Mouse (Mus musculus): ENCODE measurements around the gene Dph2. TPM values are rescaled to one million over a fixed set of nuclear protein-coding genes. Genes with fewer than 3 reads are reported as not detected.

Dph2 gene
- polyA plus RNA-seq, 1 experiment from 2014 or later: 21.2 TPM

DNA sequence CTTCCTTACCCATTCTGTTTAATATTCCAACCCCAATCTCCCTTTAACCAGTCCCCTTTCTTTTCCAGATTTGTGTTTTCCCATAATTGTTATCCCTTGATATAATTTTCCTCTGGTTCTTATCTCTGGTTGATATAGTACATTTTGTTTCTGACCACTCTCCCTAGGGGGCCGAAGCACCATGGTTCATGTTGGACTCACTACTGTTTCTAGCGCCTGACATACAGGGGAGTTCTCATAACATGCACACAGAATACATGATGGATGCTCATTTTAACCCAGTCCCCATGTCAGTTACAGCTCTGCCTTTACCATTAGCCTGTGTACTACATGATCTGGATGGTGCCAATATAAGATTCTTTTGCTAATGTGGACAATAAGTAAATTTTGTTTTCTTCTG lies 3.9 kb downstream of the Dph2 start:
- WGBS: 72% methylated on average over 2 of the region's 2 CpGs
- Histone ChIP-seq H3K9ac (ENCODE audit: low read length) (no peak overlapping the region), H3K4me3 (ENCODE audit: low read depth, low read length) (no peak overlapping the region; the same call in 1 of the 2 replicates), H3K27me3 (ENCODE audit: control insufficient read depth, insufficient read depth, low read length) (no peaks in the 10 kb centered on the region), H3K4me2 (ENCODE audit: low read depth, severe bottlenecking) (peak overlapping the region; percentile 95; the same call in 1 of the 2 replicates), H3K9me3 (ENCODE audit: control insufficient read depth, low read length) (no peaks in the 10 kb centered on the region), H3K36me3 (ENCODE audit: control insufficient read depth, insufficient read depth, low read length) (peaks cover 15% of the 10 kb centered on the region), H3K27ac (replicated peaks; ENCODE audit: low read depth, low read length) (no peak overlapping the region), H3K4me1 (ENCODE audit: control insufficient read depth, insufficient read depth, low read length) (peaks cover 12% of the 10 kb centered on the region; the same call in 1 of the 2 replicates)
- no peak for DNase-seq (ENCODE audit: low spot score)
- ATAC-seq (ENCODE audit: insufficient number of reproducible peaks, low FRiP score, low TSS enrichment, low read depth): no peak

DNA sequence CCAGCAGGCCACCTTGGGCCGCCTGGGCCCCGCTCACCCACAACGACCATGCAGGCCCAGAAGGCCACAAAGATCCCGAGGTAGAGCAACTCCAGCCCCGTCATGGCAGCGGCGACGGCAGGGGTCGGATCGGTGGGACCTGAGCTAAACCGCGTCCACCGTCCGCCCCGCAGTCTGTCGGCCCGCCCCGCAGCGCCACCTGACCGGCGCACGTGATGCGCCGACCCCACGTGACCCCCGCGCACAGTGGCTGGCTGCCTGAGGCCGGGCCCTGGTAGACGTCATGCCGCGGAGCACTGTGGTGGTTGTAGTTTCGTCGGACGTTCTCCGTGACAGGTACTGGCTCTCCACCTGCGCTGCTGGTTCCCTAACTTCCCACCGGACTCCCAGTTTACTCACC lies 4.7 kb downstream of the Dph2 start, which contains the start of gene Atp6v0b:
Gene Atp6v0b (minus strand): TSS at position 201 of the 400 bp plus-strand sequence.
- under 1% methylated on average over 36 of the region's 37 CpGs for whole genome bisulfite sequencing
- no peaks in the 10 kb centered on the region for H3K27me3 ChIP-seq (ENCODE audit: control insufficient read depth, insufficient read depth, low read length)

GRCm38 (mm10) chr4:117886644-117887043 lies 5.2 kb downstream of the Dph2 start:
- Histone ChIP-seq H3K36me3 (ENCODE audit: control insufficient read depth, insufficient read depth, low read length) (peaks cover 15% of the 10 kb centered on the region), H3K27me3 (ENCODE audit: control insufficient read depth, insufficient read depth, low read length) (no peaks in the 10 kb centered on the region), H3K9ac (ENCODE audit: low read length) (peak overlapping the region; percentile 65), H3K4me1 (ENCODE audit: control insufficient read depth, insufficient read depth, low read length) (peaks cover 16% of the 10 kb centered on the region; the same call in 1 of the 2 replicates), H3K4me2 (ENCODE audit: low read depth, severe bottlenecking) (peak overlapping the region; percentile 95), H3K27ac (replicated peaks; ENCODE audit: low read depth, low read length) (no peak overlapping the region; the same call in 1 of the 2 replicates), H3K9me3 (ENCODE audit: control insufficient read depth, low read length) (no peaks in the 10 kb centered on the region), H3K4me3 (ENCODE audit: low read depth, low read length) (peak overlapping the region; percentile 89)
- DNase-seq (ENCODE audit: low spot score) (no peak), ATAC-seq (ENCODE audit: insufficient number of reproducible peaks, low FRiP score, low TSS enrichment, low read depth) (0 out of 2 replicates have a peak, but pooled peaks have one; percentile 1)
- WGBS: 1% methylated on average over 22 of the region's 24 CpGs

More for the DNA sequence above, 4.7 kb downstream of the Dph2 start, which contains the start of gene Atp6v0b:
- DNase-seq (ENCODE audit: low spot score) (peak; percentile 95), ATAC-seq (ENCODE audit: insufficient number of reproducible peaks, low FRiP score, low TSS enrichment, low read depth) (peak; percentile 82)
- Histone ChIP-seq H3K9me3 (ENCODE audit: control insufficient read depth, low read length) (no peaks in the 10 kb centered on the region), H3K27ac (replicated peaks; ENCODE audit: low read depth, low read length) (no peak within 1 kb of the TSS; the same call in 1 of the 2 replicates), H3K9ac (ENCODE audit: low read length) (peak within 1 kb of the TSS; percentile 65), H3K4me1 (ENCODE audit: control insufficient read depth, insufficient read depth, low read length) (peaks cover 14% of the 10 kb centered on the region; the same call in 1 of the 2 replicates), H3K4me2 (ENCODE audit: low read depth, severe bottlenecking) (peak within 1 kb of the TSS; percentile 95), H3K4me3 (ENCODE audit: low read depth, low read length) (peak within 1 kb of the TSS; percentile 89), H3K36me3 (ENCODE audit: control insufficient read depth, insufficient read depth, low read length) (peaks cover 15% of the 10 kb centered on the region)

- H3K4me3 ChIP-seq (ENCODE audit: low read depth, low read length): peak overlapping the region; percentile 89; the same call in 1 of the 2 replicates
- no peak overlapping the region for H3K27ac ChIP-seq (replicated peaks; ENCODE audit: low read depth, low read length)
- H3K9ac ChIP-seq (ENCODE audit: low read length): no peak overlapping the region
- no peaks in the 10 kb centered on the region for H3K27me3 ChIP-seq (ENCODE audit: control insufficient read depth, insufficient read depth, low read length)
- peaks cover 15% of the 10 kb centered on the region for H3K36me3 ChIP-seq (ENCODE audit: control insufficient read depth, insufficient read depth, low read length)
- no peak for ATAC-seq (ENCODE audit: insufficient number of reproducible peaks, low FRiP score, low TSS enrichment, low read depth)
- H3K4me1 ChIP-seq (ENCODE audit: control insufficient read depth, insufficient read depth, low read length): peaks cover 16% of the 10 kb centered on the region; the same call in 1 of the 2 replicates
- DNase-seq (ENCODE audit: low spot score): no peak
- 88% methylated on average over 9 of the region's 9 CpGs for WGBS
- H3K9me3 ChIP-seq (ENCODE audit: control insufficient read depth, low read length): no peaks in the 10 kb centered on the region
- peak overlapping the region; percentile 95; the same call in 1 of the 2 replicates for H3K4me2 ChIP-seq (ENCODE audit: low read depth, severe bottlenecking)
Measured at GRCm38 (mm10) chr4:117885994-117886393, 5.8 kb downstream of the Dph2 start.

DNA sequence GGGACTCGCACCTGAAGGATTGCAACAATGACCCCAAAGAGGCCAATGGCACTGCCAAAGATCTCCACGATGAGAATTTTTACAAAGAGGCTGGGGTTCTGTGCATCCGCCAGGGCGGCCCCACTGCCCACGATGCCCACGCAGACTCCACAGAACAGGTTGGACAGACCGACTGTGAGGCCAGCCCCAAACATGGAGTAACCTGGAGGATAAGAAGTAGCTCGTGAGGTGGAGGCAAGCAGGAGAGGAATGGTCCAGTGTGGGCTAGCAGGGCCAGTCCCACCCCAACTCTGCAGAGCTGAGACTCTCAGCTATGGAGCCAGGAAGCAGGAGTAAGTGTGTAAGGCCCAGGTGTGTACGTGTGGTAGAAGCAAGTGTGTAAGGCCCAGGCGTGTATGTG lies 6.7 kb downstream of the Dph2 start:
- H3K4me3 ChIP-seq (ENCODE audit: low read depth, low read length): no peak overlapping the region
- no peak for DNase-seq (ENCODE audit: low spot score)

DNA sequence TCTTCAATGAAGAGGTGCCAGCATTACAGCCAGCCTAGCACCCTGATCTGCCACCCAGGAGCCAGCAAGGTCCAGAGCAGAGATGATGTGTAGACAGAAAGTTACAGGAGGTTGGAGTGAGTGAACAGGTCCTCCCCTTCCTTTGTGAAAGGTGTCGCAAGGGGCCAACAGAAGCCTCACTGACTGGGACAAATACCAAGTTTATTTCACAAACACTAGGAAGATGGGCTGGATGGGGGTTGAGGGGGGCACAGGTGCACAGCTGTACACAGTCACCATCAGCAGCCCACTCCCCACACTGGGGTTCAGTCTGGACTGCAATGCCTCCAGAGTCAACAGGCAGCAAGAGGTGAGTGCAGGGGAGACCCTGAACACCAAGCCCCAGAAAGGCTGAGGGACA lies 7.7 kb downstream of the Dph2 start:
- ATAC-seq (ENCODE audit: insufficient number of reproducible peaks, low FRiP score, low TSS enrichment, low read depth): no peak
- WGBS: 100% methylated on average over 1 of the region's 1 CpGs
- no peak overlapping the region for H3K4me3 ChIP-seq (ENCODE audit: low read depth, low read length)
- H3K27ac ChIP-seq (replicated peaks; ENCODE audit: low read depth, low read length): no peak overlapping the region
- DNase-seq (ENCODE audit: low spot score): no peak
- H3K9ac ChIP-seq (ENCODE audit: low read length): no peak overlapping the region
- H3K36me3 ChIP-seq (ENCODE audit: control insufficient read depth, insufficient read depth, low read length): peaks cover 14% of the 10 kb centered on the region
- no peak overlapping the region for H3K4me2 ChIP-seq (ENCODE audit: low read depth, severe bottlenecking)
- H3K4me1 ChIP-seq (ENCODE audit: control insufficient read depth, insufficient read depth, low read length): peaks cover 16% of the 10 kb centered on the region; the same call in 1 of the 2 replicates
- no peaks in the 10 kb centered on the region for H3K27me3 ChIP-seq (ENCODE audit: control insufficient read depth, insufficient read depth, low read length)
- no peaks in the 10 kb centered on the region for H3K9me3 ChIP-seq (ENCODE audit: control insufficient read depth, low read length)

More for the DNA sequence above, 6.7 kb downstream of the Dph2 start:
- H3K9me3 ChIP-seq (ENCODE audit: control insufficient read depth, low read length): no peaks in the 10 kb centered on the region
- ATAC-seq (ENCODE audit: insufficient number of reproducible peaks, low FRiP score, low TSS enrichment, low read depth): no peak
- peaks cover 16% of the 10 kb centered on the region; the same call in 1 of the 2 replicates for H3K4me1 ChIP-seq (ENCODE audit: control insufficient read depth, insufficient read depth, low read length)
- no peaks in the 10 kb centered on the region for H3K27me3 ChIP-seq (ENCODE audit: control insufficient read depth, insufficient read depth, low read length)
- no peak overlapping the region for H3K27ac ChIP-seq (replicated peaks; ENCODE audit: low read depth, low read length)
- no peak overlapping the region for H3K9ac ChIP-seq (ENCODE audit: low read length)
- H3K36me3 ChIP-seq (ENCODE audit: control insufficient read depth, insufficient read depth, low read length): peaks cover 15% of the 10 kb centered on the region
- WGBS: 93% methylated on average over 10 of the region's 10 CpGs
- H3K4me2 ChIP-seq (ENCODE audit: low read depth, severe bottlenecking): no peak overlapping the region

DNA sequence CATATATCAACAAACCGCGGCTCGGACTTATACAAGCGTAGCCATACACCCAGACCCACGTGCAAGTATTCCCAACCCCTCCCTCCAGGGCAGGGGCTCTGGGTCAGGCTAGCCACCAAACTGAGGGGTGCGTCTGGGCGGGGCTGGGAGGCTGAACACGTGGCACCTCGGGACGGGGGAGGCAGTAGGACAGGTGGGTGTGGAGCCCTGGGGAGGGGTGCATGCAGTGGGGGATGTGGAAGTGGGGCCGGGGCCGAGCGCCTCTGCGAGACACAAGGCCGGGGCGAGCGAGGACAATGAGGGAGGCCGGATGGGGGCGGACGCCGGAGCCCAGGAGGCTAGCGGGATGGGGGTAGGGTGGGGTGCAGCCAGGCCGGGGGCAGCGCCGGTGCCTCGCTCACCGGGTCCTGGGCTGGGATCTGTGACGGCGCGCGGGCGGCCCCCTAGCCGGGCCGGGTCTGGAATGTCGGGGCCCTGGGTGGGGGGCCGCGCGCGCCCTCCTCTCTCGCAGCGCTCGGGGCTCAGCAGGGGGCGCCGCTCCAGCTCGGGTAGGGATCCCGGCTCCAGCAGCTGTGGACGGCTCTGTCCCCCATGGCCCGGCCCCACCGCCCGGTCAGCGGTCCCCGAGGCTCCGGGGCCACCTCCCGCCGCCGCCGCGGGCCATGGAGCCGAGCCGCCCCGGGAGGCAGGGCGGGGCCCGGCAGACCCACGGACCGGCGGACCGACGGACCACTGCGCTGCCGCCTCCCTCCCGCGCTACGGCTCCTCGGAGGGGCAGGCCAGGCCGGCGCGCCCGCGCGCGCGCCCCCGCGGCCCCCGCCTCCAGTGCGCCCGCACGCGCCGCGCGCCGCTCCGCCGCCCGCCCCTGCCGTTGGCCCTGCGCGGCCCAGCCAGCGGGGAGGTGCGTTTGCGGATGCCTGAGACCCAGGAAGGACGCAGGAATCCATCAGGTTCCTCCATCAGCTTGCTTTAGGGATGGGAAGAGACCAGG lies 8.8 kb downstream of the Dph2 start, which contains the start of gene B4galt2:
Gene B4galt2 (minus strand): TSS at position 787 of the 991 bp plus-strand sequence.
- Histone ChIP-seq H3K4me1 (ENCODE audit: control insufficient read depth, insufficient read depth, low read length) (peaks cover 16% of the 10 kb centered on the region; the same call in 1 of the 2 replicates), H3K9ac (ENCODE audit: low read length) (peak within 1 kb of the TSS; percentile 92), H3K4me2 (ENCODE audit: low read depth, severe bottlenecking) (peak within 1 kb of the TSS; percentile 84), H3K27ac (replicated peaks; ENCODE audit: low read depth, low read length) (peak within 1 kb of the TSS; percentile 68; the same call in 1 of the 2 replicates), H3K36me3 (ENCODE audit: control insufficient read depth, insufficient read depth, low read length) (peaks cover 12% of the 10 kb centered on the region), H3K27me3 (ENCODE audit: control insufficient read depth, insufficient read depth, low read length) (no peaks in the 10 kb centered on the region), H3K9me3 (ENCODE audit: control insufficient read depth, low read length) (no peaks in the 10 kb centered on the region), H3K4me3 (ENCODE audit: low read depth, low read length) (peak within 1 kb of the TSS; percentile 78)
- under 1% methylated on average over 90 of the region's 103 CpGs for WGBS
- ATAC-seq (ENCODE audit: insufficient number of reproducible peaks, low FRiP score, low TSS enrichment, low read depth): peak; percentile 53; the same call in 1 of the 2 replicates
- peak; percentile 77 for DNase-seq (ENCODE audit: low spot score)

GRCm38 (mm10) chr4:117878703-117879102 lies 13.1 kb downstream of the Dph2 start:
- H3K4me3 ChIP-seq (ENCODE audit: low read depth, low read length): no peak overlapping the region
- peaks cover 6% of the 10 kb centered on the region; the same call in 1 of the 2 replicates for H3K4me1 ChIP-seq (ENCODE audit: control insufficient read depth, insufficient read depth, low read length)
- no peaks in the 10 kb centered on the region for H3K27me3 ChIP-seq (ENCODE audit: control insufficient read depth, insufficient read depth, low read length)
- WGBS: 79% methylated on average over 5 of the region's 5 CpGs
- peaks cover 10% of the 10 kb centered on the region; the same call in 1 of the 2 replicates for H3K36me3 ChIP-seq (ENCODE audit: control insufficient read depth, insufficient read depth, low read length)
- ATAC-seq (ENCODE audit: insufficient number of reproducible peaks, low FRiP score, low TSS enrichment, low read depth) (no peak), DNase-seq (ENCODE audit: low spot score) (no peak)
- no peaks in the 10 kb centered on the region for H3K9me3 ChIP-seq (ENCODE audit: control insufficient read depth, low read length)
- no peak overlapping the region for H3K27ac ChIP-seq (replicated peaks; ENCODE audit: low read depth, low read length)
- no peak overlapping the region for H3K4me2 ChIP-seq (ENCODE audit: low read depth, severe bottlenecking)
- no peak overlapping the region for H3K9ac ChIP-seq (ENCODE audit: low read length)

Measured in limb, embryonic 11.5 days (tissue).